Mouse (Mus musculus) ES-E14 (cell line): ENCODE data around the gene D930007J09Rik. TPM values are rescaled to one million over a fixed set of nuclear protein-coding genes. Genes with fewer than 3 reads are reported as not detected.

Experiments used
- DNase-seq: peaks from one replicate; pipeline ENCODE4 v3.0.0-alpha.2; 2013; ENCODE audit warnings: low read depth, low spot score
- H3K27ac ChIP-seq: 2 replicates; pipeline ENCODE4 v1.5.1; 2012; ENCODE audit warnings: low read depth, mild to moderate bottlenecking, low read length, moderate library complexity, mixed read lengths; ENCODE audit not compliant: poor library complexity, insufficient read depth, severe bottlenecking
- H3K36me3 ChIP-seq: 2 replicates; pipeline ENCODE4 v1.6.1; 2012; ENCODE audit warnings: mild to moderate bottlenecking, low read length, moderate library complexity, mixed read lengths; ENCODE audit not compliant: control insufficient read depth, poor library complexity, insufficient read depth, severe bottlenecking
- H3K4me1 ChIP-seq, 2 experiments: fragments of 150-350 bp in 1 of 2; sonication (generic) in 1 of 2; 2 replicates each; pipeline ENCODE4 v1.6.1; 2012; ENCODE audit warnings: low read length in 2 of 2, mild to moderate bottlenecking in 1 of 2, mixed read lengths in 1 of 2; ENCODE audit not compliant: control insufficient read depth in 2 of 2, insufficient read depth in 2 of 2, poor library complexity in 1 of 2
- H3K4me3 ChIP-seq, 2 experiments: fragments of 150-350 bp in 1 of 2; sonication (generic) in 1 of 2; 2 replicates each; pipeline ENCODE4 v1.5.1; 2012; ENCODE audit warnings: low read length in 2 of 2, low read depth in 1 of 2, mild to moderate bottlenecking in 1 of 2, mixed read lengths in 1 of 2; ENCODE audit not compliant: insufficient read depth in 1 of 2, poor library complexity in 1 of 2, severe bottlenecking in 1 of 2
- H3K9ac ChIP-seq: 2 replicates; pipeline ENCODE4 v1.6.1; 2012; ENCODE audit warnings: low read depth, mild to moderate bottlenecking, low read length, mixed read lengths; ENCODE audit not compliant: poor library complexity, insufficient read depth, severe bottlenecking
- H3K9me3 ChIP-seq: fragments of 150-350 bp; sonication (generic); 2 replicates; pipeline ENCODE4 v1.6.1; 2012; ENCODE audit warnings: low read depth, mild to moderate bottlenecking, low read length; ENCODE audit not compliant: control insufficient read depth, insufficient read depth
- CHD2 ChIP-seq: IDR thresholded peaks from 2 replicates; pipeline ENCODE4 v1.6.1; 2014; ENCODE audit warnings: mild to moderate bottlenecking, low read depth, low read length, inconsistent platforms
- HCFC1 ChIP-seq: IDR thresholded peaks from 2 replicates; pipeline ENCODE4 v1.6.1; 2012; ENCODE audit warnings: low read length, inconsistent platforms, borderline replicate concordance; ENCODE audit not compliant: insufficient read depth
- MAFK ChIP-seq: IDR thresholded peaks from 2 replicates; pipeline ENCODE4 v1.6.1; 2014; ENCODE audit warnings: mild to moderate bottlenecking, low read depth, low read length, inconsistent platforms; ENCODE audit not compliant: insufficient read depth
- ZC3H11A ChIP-seq: IDR thresholded peaks from 2 replicates; pipeline ENCODE4 v1.6.1; 2012; ENCODE audit warnings: low read depth, mild to moderate bottlenecking, inconsistent platforms, low read length, borderline replicate concordance
- ZNF384 ChIP-seq: IDR thresholded peaks from 2 replicates; pipeline ENCODE4 v1.6.1; 2012; ENCODE audit warnings: low read depth, low read length, inconsistent platforms
- in situ Hi-C, 2 experiments: fragments of 600-800 bp; cut with MboI; formaldehyde crosslinking; loops; one replicate each; pipeline ENCODE4 v1.15.1; 2025; ENCODE audit warnings: low sequenced_read_pairs in 2 of 2, inconsistent platforms in 1 of 2; ENCODE audit not compliant: unreplicated experiment in 2 of 2
- total RNA-seq: library from RNA; depleted of rRNA; stranded (reverse); fragments of 300-350 nt; gene quantifications from 2 replicates; pipeline ENCODE4 v1.2.3, GENCODE M21; 2012

D930007J09Rik gene
- total RNA-seq, 1 experiment = 6.7 TPM

GRCm38 (mm10) chr13:32775889-32776288 lies 26.8 kb downstream of the D930007J09Rik start:
- H3K4me3 ChIP-seq = no peak overlapping the region
- TF ChIP-seq ZC3H11A = no peak
- no peak for TF ChIP-seq ZNF384
- TF ChIP-seq HCFC1 = no peak
- no peak for TF ChIP-seq MAFK
- no peak for TF ChIP-seq CHD2
- H3K9me3 ChIP-seq = no peaks in the 10 kb centered on the region
- no peaks in the 10 kb centered on the region for H3K4me1 ChIP-seq
- in situ Hi-C loops = no loop called here
- no peak overlapping the region for H3K27ac ChIP-seq
- H3K9ac ChIP-seq = no peak overlapping the region
- DNase-seq = no peak
- H3K36me3 ChIP-seq = no peaks in the 10 kb centered on the region

- no peaks in the 10 kb centered on the region for H3K36me3 ChIP-seq
- no peak overlapping the region for H3K27ac ChIP-seq
- DNase-seq = peak; percentile 8
- H3K9ac ChIP-seq = no peak overlapping the region
- TF ChIP-seq HCFC1 (no peak), MAFK (no peak), ZC3H11A (no peak), CHD2 (no peak), ZNF384 (no peak)
- in situ Hi-C loops = no loop called here
- H3K9me3 ChIP-seq = no peaks in the 10 kb centered on the region
- H3K4me3 ChIP-seq = no peak overlapping the region
- no peaks in the 10 kb centered on the region for H3K4me1 ChIP-seq
These were observed 32.7 kb downstream of the D930007J09Rik start for GRCm38 (mm10) chr13:32769960-32770359.

GRCm38 (mm10) chr13:32768104-32768503 lies 34.5 kb downstream of the D930007J09Rik start:
- no peaks in the 10 kb centered on the region for H3K9me3 ChIP-seq
- DNase-seq = peak; percentile 43
- H3K27ac ChIP-seq = no peak overlapping the region
- H3K4me3 ChIP-seq = no peak overlapping the region
- no peak overlapping the region for H3K9ac ChIP-seq
- H3K36me3 ChIP-seq = no peaks in the 10 kb centered on the region
- peaks cover 0 to 3% of the 10 kb centered on the region in 2 experiments; a peak in 1 of 4 replicates for H3K4me1 ChIP-seq
- TF ChIP-seq MAFK (no peak), ZNF384 (no peak), ZC3H11A (no peak), CHD2 (no peak), HCFC1 (no peak)
- in situ Hi-C loops = no loop called here

GRCm38 (mm10) chr13:32764448-32764847 lies 38.2 kb downstream of the D930007J09Rik start:
- Histone ChIP-seq H3K4me1 (peaks cover 0 to 3% of the 10 kb centered on the region in 2 experiments; a peak in 1 of 4 replicates), H3K36me3 (no peaks in the 10 kb centered on the region), H3K9me3 (no peaks in the 10 kb centered on the region), H3K27ac (no peak overlapping the region), H3K9ac (no peak overlapping the region), H3K4me3 (no peak overlapping the region)
- DNase-seq = peak; percentile 2
- in situ Hi-C loops = no loop called here
- TF ChIP-seq HCFC1 (no peak), CHD2 (no peak)

- TF ChIP-seq ZC3H11A = no peak
- no peak overlapping the region for H3K4me3 ChIP-seq
- no peak overlapping the region for H3K27ac ChIP-seq
- in situ Hi-C loops = no loop called here
- no peaks in the 10 kb centered on the region for H3K9me3 ChIP-seq
- no peaks in the 10 kb centered on the region for H3K36me3 ChIP-seq
- peaks cover 0 to 3% of the 10 kb centered on the region in 2 experiments; a peak in 1 of 4 replicates for H3K4me1 ChIP-seq
- no peak for DNase-seq
- no peak overlapping the region for H3K9ac ChIP-seq
These were observed 39.5 kb downstream of the D930007J09Rik start for GRCm38 (mm10) chr13:32763141-32763540.
